Mouse (Mus musculus) MEL (cell line): ENCODE measurements at regions not wholly inside any gene's neighbourhood (a gene's known extent, or its start where the extent isn't known, plus 50 kb on each side); places are given as distances from the start of the nearest gene placed in this dataset.

ENCODE experiments used
- DNase-seq: peaks from one replicate; pipeline ENCODE4 v3.0.0; 2011; ENCODE audit warnings: low read depth, low spot score
- H3K27ac ChIP-seq: 2 replicates; pipeline ENCODE4 v1.5.1; 2012; ENCODE audit warnings: low read depth, mild to moderate bottlenecking, control low read depth, low read length, moderate library complexity; ENCODE audit not compliant: control insufficient read depth
- H3K27me3 ChIP-seq, 2 experiments: fragments of 150-350 bp in 1 of 2; sonication (generic) in 1 of 2; 2 replicates each; pipeline ENCODE4 v1.6.1; 2012; ENCODE audit warnings: low read length in 2 of 2, mild to moderate bottlenecking in 2 of 2, improper control_type of control experiment in 1 of 2, moderate library complexity in 1 of 2; ENCODE audit not compliant: insufficient read depth in 2 of 2, control insufficient read depth in 1 of 2
- H3K36me3 ChIP-seq, 2 experiments: 2 replicates each; pipeline ENCODE4 v1.6.1; 2012 to 2014; ENCODE audit warnings: low read length in 2 of 2, improper control_type of control experiment in 1 of 2, inconsistent platforms in 1 of 2, mild to moderate bottlenecking in 1 of 2; ENCODE audit not compliant: insufficient read depth in 2 of 2, control insufficient read depth in 1 of 2
- H3K4me1 ChIP-seq, 2 experiments: fragments of 150-350 bp in 1 of 2; sonication (generic) in 1 of 2; 2 replicates each; pipeline ENCODE4 v1.6.1; 2012; ENCODE audit warnings: low read length in 2 of 2, improper control_type of control experiment in 1 of 2, mild to moderate bottlenecking in 1 of 2; ENCODE audit not compliant: insufficient read depth in 2 of 2, control insufficient read depth in 1 of 2
- H3K4me3 ChIP-seq, 2 experiments: fragments of 150-350 bp in 1 of 2; sonication (generic) in 1 of 2; 2 replicates each; pipeline ENCODE4 v1.5.1; 2012; ENCODE audit warnings: low read depth in 2 of 2, low read length in 2 of 2, mild to moderate bottlenecking in 2 of 2, moderate library complexity in 2 of 2, control low read depth in 1 of 2, improper control_type of control experiment in 1 of 2; ENCODE audit not compliant: control insufficient read depth in 1 of 2, insufficient read depth in 1 of 2
- H3K79me2 ChIP-seq: 2 replicates; pipeline ENCODE4 v1.6.1; 2012; ENCODE audit warnings: mild to moderate bottlenecking, low read length, moderate library complexity; ENCODE audit not compliant: control insufficient read depth, poor library complexity, insufficient read depth
- H3K9ac ChIP-seq: 2 replicates; pipeline ENCODE4 v1.6.1; 2012; ENCODE audit warnings: low read depth, mild to moderate bottlenecking, control low read depth, low read length, moderate library complexity; ENCODE audit not compliant: control insufficient read depth, poor library complexity, severe bottlenecking
- H3K9me3 ChIP-seq: fragments of 150-350 bp; sonication (generic); replicated peaks from 2 replicates; pipeline ENCODE4 v1.6.1; 2012; ENCODE audit warnings: mild to moderate bottlenecking, low read length, improper control_type of control experiment, moderate library complexity; ENCODE audit not compliant: insufficient read depth
- BHLHE40 ChIP-seq: IDR thresholded peaks from 2 replicates; pipeline ENCODE4 v1.6.1; 2012; ENCODE audit warnings: low read depth, mild to moderate bottlenecking, inconsistent platforms, low read length, improper control_type of control experiment, borderline replicate concordance
- CHD2 ChIP-seq: IDR thresholded peaks from 2 replicates; pipeline ENCODE4 v1.6.1; 2011; ENCODE audit warnings: low read length, improper control_type of control experiment
- CTCF ChIP-seq, 3 experiments: IDR thresholded peaks in 2 of 3; conservative IDR thresholded peaks in 1 of 3; 2 replicates each; pipeline ENCODE4 v1.5.1; 2011 to 2012; ENCODE audit warnings: low read length in 3 of 3, low read depth in 2 of 3, mild to moderate bottlenecking in 2 of 3, improper control_type of control experiment in 1 of 3, inconsistent platforms in 1 of 3, mixed read lengths in 1 of 3, moderate library complexity in 1 of 3; ENCODE audit not compliant: control insufficient read depth in 1 of 3, insufficient read depth in 1 of 3, poor library complexity in 1 of 3, severe bottlenecking in 1 of 3
- E2F4 ChIP-seq: IDR thresholded peaks from 2 replicates; pipeline ENCODE4 v1.6.1; 2011; ENCODE audit warnings: low read depth, low read length, improper control_type of control experiment, borderline replicate concordance
- ELF1 ChIP-seq: IDR thresholded peaks from 2 replicates; pipeline ENCODE4 v1.6.1; 2014; ENCODE audit warnings: low read depth, mild to moderate bottlenecking, inconsistent platforms, low read length, improper control_type of control experiment, moderate library complexity
- EP300 ChIP-seq, 2 experiments: IDR thresholded peaks; 2 replicates each; pipeline ENCODE4 v1.6.1; 2011; ENCODE audit warnings: improper control_type of control experiment in 2 of 2, low read length in 2 of 2, low read depth in 1 of 2, mild to moderate bottlenecking in 1 of 2
- ETS1 ChIP-seq: IDR thresholded peaks from 2 replicates; pipeline ENCODE4 v1.6.1; 2012; ENCODE audit warnings: low read depth, mild to moderate bottlenecking, inconsistent platforms, low read length, improper control_type of control experiment, moderate library complexity
- GATA1 ChIP-seq: IDR thresholded peaks from 2 replicates; pipeline ENCODE4 v1.6.1; 2011; ENCODE audit warnings: low read depth, low read length, improper control_type of control experiment
- HCFC1 ChIP-seq: IDR thresholded peaks from 2 replicates; pipeline ENCODE4 v1.6.1; 2012; ENCODE audit warnings: low read depth, mild to moderate bottlenecking, inconsistent platforms, low read length, improper control_type of control experiment, moderate library complexity
- KAT2A ChIP-seq: conservative IDR thresholded peaks from 2 replicates; pipeline ENCODE4 v1.6.1; 2012; ENCODE audit warnings: low read depth, low read length, improper control_type of control experiment, inconsistent platforms
- MEF2A ChIP-seq: IDR thresholded peaks from 2 replicates; pipeline ENCODE4 v1.6.1; 2014; ENCODE audit warnings: low read depth, mild to moderate bottlenecking, inconsistent platforms, low read length, improper control_type of control experiment; ENCODE audit not compliant: poor library complexity, insufficient replicate concordance, severe bottlenecking; ENCODE audit errors: extremely low read depth
- MYB ChIP-seq: IDR thresholded peaks from 2 replicates; pipeline ENCODE4 v1.6.1; 2011; ENCODE audit warnings: mild to moderate bottlenecking, low read depth, low read length, improper control_type of control experiment
- NELFE ChIP-seq: IDR thresholded peaks from 2 replicates; pipeline ENCODE4 v1.6.1; 2011; ENCODE audit warnings: low read depth, low read length, improper control_type of control experiment
- NRF1 ChIP-seq: IDR thresholded peaks from 2 replicates; pipeline ENCODE4 v1.6.1; 2014; ENCODE audit warnings: low read depth, mild to moderate bottlenecking, inconsistent platforms, low read length, improper control_type of control experiment, moderate library complexity; ENCODE audit not compliant: poor library complexity, insufficient read depth, severe bottlenecking
- POLR2AphosphoS2 ChIP-seq: IDR thresholded peaks from 2 replicates; pipeline ENCODE4 v1.6.1; 2011; ENCODE audit warnings: low read length, improper control_type of control experiment
- POLR2AphosphoS5 ChIP-seq: IDR thresholded peaks from 2 replicates; pipeline ENCODE4 v1.6.1; 2012; ENCODE audit warnings: low read depth, borderline replicate concordance, mild to moderate bottlenecking, inconsistent platforms, low read length, moderate library complexity, mixed read lengths
- RCOR1 ChIP-seq: IDR thresholded peaks from 2 replicates; pipeline ENCODE4 v1.6.1; 2012; ENCODE audit warnings: low read depth, mild to moderate bottlenecking, inconsistent platforms, low read length, improper control_type of control experiment
- TAL1 ChIP-seq: IDR thresholded peaks from 2 replicates; pipeline ENCODE4 v1.6.1; 2012; ENCODE audit warnings: mild to moderate bottlenecking, inconsistent platforms, low read length, moderate library complexity, mixed read lengths
- TBP ChIP-seq: IDR thresholded peaks from 2 replicates; pipeline ENCODE4 v1.8.0; 2011; ENCODE audit warnings: low read depth, low read length, improper control_type of control experiment
- USF1 ChIP-seq: IDR thresholded peaks from 2 replicates; pipeline ENCODE4 v1.6.1; 2014; ENCODE audit warnings: low read depth, mild to moderate bottlenecking, inconsistent platforms, low read length, improper control_type of control experiment, moderate library complexity
- USF2 ChIP-seq, 2 experiments: IDR thresholded peaks; 2 replicates each; pipeline ENCODE4 v1.6.1; 2011 to 2012; ENCODE audit warnings: improper control_type of control experiment in 2 of 2, low read length in 2 of 2, borderline replicate concordance in 1 of 2, inconsistent platforms in 1 of 2, low read depth in 1 of 2, mild to moderate bottlenecking in 1 of 2; ENCODE audit not compliant: insufficient read depth in 1 of 2
- ZC3H11A ChIP-seq: IDR thresholded peaks from 2 replicates; pipeline ENCODE4 v1.6.1; 2012; ENCODE audit warnings: low read depth, mild to moderate bottlenecking, inconsistent platforms, low read length, improper control_type of control experiment
- ZKSCAN1 ChIP-seq: IDR thresholded peaks from 2 replicates; pipeline ENCODE4 v1.6.1; 2012; ENCODE audit warnings: low read depth, mild to moderate bottlenecking, inconsistent platforms, low read length, improper control_type of control experiment, moderate library complexity
- ZNF384 ChIP-seq: IDR thresholded peaks from 2 replicates; pipeline ENCODE4 v1.6.1; 2012; ENCODE audit warnings: low read depth, mild to moderate bottlenecking, inconsistent platforms, low read length, improper control_type of control experiment

- TF ChIP-seq EP300 (IDR thresholded peaks at IDR 0.05; ENCODE audit: low read depth in 1 of 2, low read length in 2 of 2) (no peak), POLR2AphosphoS5 (no peak), GATA1 (no peak), TAL1 (no peak), BHLHE40 (no peak), CTCF (IDR thresholded peaks at IDR 0.05 in 2 of 3, conservative IDR thresholded peaks at IDR 0.05 in 1 of 3; ENCODE audit: control insufficient read depth in 1 of 3, insufficient read depth in 1 of 3, low read depth in 2 of 3, low read length in 3 of 3, poor library complexity in 1 of 3, severe bottlenecking in 1 of 3) (no peak), KAT2A (no peak), NELFE (no peak), RCOR1 (no peak), HCFC1 (no peak), ZKSCAN1 (no peak), ZNF384 (no peak)
- no peak overlapping the region for H3K9ac ChIP-seq
- no peak overlapping the region for H3K4me3 ChIP-seq
- H3K27ac ChIP-seq = no peak overlapping the region
- no peak for DNase-seq
- H3K79me2 ChIP-seq = no peaks in the 10 kb centered on the region
- H3K27me3 ChIP-seq = no peaks in the 10 kb centered on the region
- no peaks in the 10 kb centered on the region for H3K9me3 ChIP-seq
- H3K36me3 ChIP-seq = no peaks in the 10 kb centered on the region
- H3K4me1 ChIP-seq = no peaks in the 10 kb centered on the region
Observed at GRCm38 (mm10) chr9:113567705-113568104, 140.4 kb downstream of the Pdcd6ip start.

- no peaks in the 10 kb centered on the region for H3K79me2 ChIP-seq
- H3K9ac ChIP-seq = no peak overlapping the region
- TF ChIP-seq USF2 (IDR thresholded peaks at IDR 0.05; ENCODE audit: borderline replicate concordance in 1 of 2, insufficient read depth in 1 of 2, low read depth in 1 of 2, low read length in 2 of 2) = no peak
- TF ChIP-seq HCFC1 = no peak
- no peaks in the 10 kb centered on the region for H3K27me3 ChIP-seq
- no peak overlapping the region for H3K27ac ChIP-seq
- no peaks in the 10 kb centered on the region for H3K36me3 ChIP-seq
- no peak overlapping the region for H3K4me3 ChIP-seq
- H3K9me3 ChIP-seq = no peaks in the 10 kb centered on the region
- no peaks in the 10 kb centered on the region for H3K4me1 ChIP-seq
- DNase-seq = no peak
Observed at GRCm38 (mm10) chr9:113566620-113567019, 141.4 kb downstream of the Pdcd6ip start.

- DNase-seq = no peak
- no peaks in the 10 kb centered on the region for H3K36me3 ChIP-seq
- no peaks in the 10 kb centered on the region for H3K79me2 ChIP-seq
- TF ChIP-seq ZC3H11A = no peak
- no peak for TF ChIP-seq MEF2A
- TF ChIP-seq MYB = no peak
- no peak for TF ChIP-seq HCFC1
- TF ChIP-seq USF1 = no peak
- no peak for TF ChIP-seq POLR2AphosphoS2
- TF ChIP-seq TBP = no peak
- no peak for TF ChIP-seq NELFE
- TF ChIP-seq RCOR1 = no peak
- TF ChIP-seq ZNF384 = no peak
- TF ChIP-seq USF2 (IDR thresholded peaks at IDR 0.05; ENCODE audit: borderline replicate concordance in 1 of 2, insufficient read depth in 1 of 2, low read depth in 1 of 2, low read length in 2 of 2) = no peak
- TF ChIP-seq ELF1 = no peak
- TF ChIP-seq KAT2A = no peak
- no peak for TF ChIP-seq E2F4
- no peak for TF ChIP-seq ETS1
- TF ChIP-seq CHD2 = no peak
- TF ChIP-seq NRF1 = no peak
- no peak for TF ChIP-seq BHLHE40
- TF ChIP-seq, all 39 proteins: peak for 0
- no peaks in the 10 kb centered on the region for H3K4me1 ChIP-seq
- no peaks in the 10 kb centered on the region for H3K9me3 ChIP-seq
- H3K27ac ChIP-seq = no peak overlapping the region
- no peak overlapping the region for H3K4me3 ChIP-seq
- H3K27me3 ChIP-seq = no peaks in the 10 kb centered on the region
- H3K9ac ChIP-seq = no peak overlapping the region
Observed at GRCm38 (mm10) chr9:113553911-113554310, 154.1 kb downstream of the Pdcd6ip start.
